Mouse (Mus musculus): ENCODE data around the gene Krt76.

Krt76 gene

GRCm38 (mm10) chr15:101860421-101861130 lies 32.1 kb downstream of the Krt76 start:
- no peak for DNase-seq (ENCODE audit: low read depth, low spot score)

GRCm38 (mm10) chr15:101859735-101860170 lies 33.0 kb downstream of the Krt76 start:
- DNase-seq (ENCODE audit: low read depth, low spot score), result peak; percentile 56

- DNase-seq (ENCODE audit: low read depth, low spot score), result no peak
Measured at GRCm38 (mm10) chr15:101858673-101859425, 33.9 kb downstream of the Krt76 start.

- DNase-seq (ENCODE audit: low read depth, low spot score), result no peak
Measured at GRCm38 (mm10) chr15:101856696-101857095, 36.0 kb downstream of the Krt76 start.

GRCm38 (mm10) chr15:101855732-101856131 lies 37.0 kb downstream of the Krt76 start:
- no peak for DNase-seq (ENCODE audit: low read depth, low spot score)

- no peak for DNase-seq (ENCODE audit: low read depth, low spot score)
Measured at GRCm38 (mm10) chr15:101854294-101854693, 38.4 kb downstream of the Krt76 start.

GRCm38 (mm10) chr15:101852571-101852970 lies 40.1 kb downstream of the Krt76 start:
- DNase-seq (ENCODE audit: low read depth, low spot score), result no peak

- no peak for DNase-seq (ENCODE audit: low read depth, low spot score)
Measured at GRCm38 (mm10) chr15:101850694-101851093, 42.0 kb downstream of the Krt76 start, which contains the start of gene Krt1. Gene Krt1 (minus strand): TSS chr15:101850794.

GRCm38 (mm10) chr15:101845971-101846403 lies 46.7 kb downstream of the Krt76 start:
- DNase-seq (ENCODE audit: low read depth, low spot score), result peak; percentile 49

GRCm38 (mm10) chr15:101843192-101843591 lies 49.5 kb downstream of the Krt76 start:
- DNase-seq (ENCODE audit: low read depth, low spot score), result no peak

GRCm38 (mm10) chr15:101834784-101835328 lies 57.9 kb downstream of the Krt76 start:
- no peak for DNase-seq (ENCODE audit: low read depth, low spot score)
